Mouse (Mus musculus): ENCODE data around the gene Spout1. TPM values are rescaled to one million over a fixed set of nuclear protein-coding genes. Genes with fewer than 3 reads are reported as not detected.
A peak's percentile ranks its signal among the peaks of the same experiment; 100 is the strongest.
"Not testable (repeated sequence)": the region's sequence is repeated elsewhere in the genome, so short reads cannot be mapped to it uniquely, and the experiment has no call there.

Gene Spout1
- total RNA-seq, 2 experiments from 2014 or later = 25.1 to 26.2 TPM

GRCm38 (mm10) chr2:30132801-30133612, 45.3 kb downstream of the Spout1 start:
- DNase-seq (ENCODE audit: low spot score in 2 of 2) = no peak

DNA sequence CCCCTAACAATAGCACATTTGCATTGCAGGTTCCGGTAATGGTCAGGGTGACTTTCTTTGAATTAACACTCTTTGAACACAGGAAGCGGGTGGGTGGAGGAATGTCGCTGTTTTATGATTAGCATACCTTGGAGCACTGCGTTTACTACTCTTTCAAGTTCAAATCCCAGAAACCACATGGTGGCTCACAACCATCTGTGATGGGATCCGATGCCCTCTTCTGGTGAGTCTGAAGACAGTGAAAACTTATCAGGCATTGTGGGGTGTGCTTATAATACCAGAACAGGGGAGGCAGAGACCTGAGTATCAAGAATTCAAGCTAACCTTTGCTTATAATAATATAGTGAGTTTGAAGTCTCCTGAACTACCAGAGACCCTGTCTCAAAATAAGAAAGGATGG, 47.0 kb downstream of the Spout1 start:
- DNase-seq (ENCODE audit: low spot score in 2 of 2) = not testable (repeated sequence)

- no peak for DNase-seq (ENCODE audit: low spot score in 2 of 2)
These were observed 48.1 kb downstream of the Spout1 start for GRCm38 (mm10) chr2:30130156-30130555.

DNA sequence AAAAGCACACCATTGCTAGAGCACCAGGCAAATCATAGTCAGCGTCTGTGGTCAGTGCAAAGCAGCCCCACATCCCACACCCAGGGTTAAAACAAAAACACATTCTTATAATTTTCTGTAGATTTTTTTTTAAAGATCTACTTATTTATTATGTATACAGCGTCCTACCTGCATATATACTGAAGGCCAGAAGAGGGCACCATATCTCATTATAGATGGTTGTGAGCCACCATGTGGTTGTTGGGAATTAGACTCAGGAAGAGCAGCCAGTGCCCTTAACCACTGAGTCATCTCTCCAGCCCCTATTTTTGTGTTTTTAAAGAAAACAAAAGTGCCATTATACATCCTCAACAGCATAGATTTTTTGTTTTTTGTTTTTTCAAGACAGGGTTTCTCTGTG, 49.5 kb downstream of the Spout1 start:
- no peak for DNase-seq (ENCODE audit: low spot score in 2 of 2)

DNA sequence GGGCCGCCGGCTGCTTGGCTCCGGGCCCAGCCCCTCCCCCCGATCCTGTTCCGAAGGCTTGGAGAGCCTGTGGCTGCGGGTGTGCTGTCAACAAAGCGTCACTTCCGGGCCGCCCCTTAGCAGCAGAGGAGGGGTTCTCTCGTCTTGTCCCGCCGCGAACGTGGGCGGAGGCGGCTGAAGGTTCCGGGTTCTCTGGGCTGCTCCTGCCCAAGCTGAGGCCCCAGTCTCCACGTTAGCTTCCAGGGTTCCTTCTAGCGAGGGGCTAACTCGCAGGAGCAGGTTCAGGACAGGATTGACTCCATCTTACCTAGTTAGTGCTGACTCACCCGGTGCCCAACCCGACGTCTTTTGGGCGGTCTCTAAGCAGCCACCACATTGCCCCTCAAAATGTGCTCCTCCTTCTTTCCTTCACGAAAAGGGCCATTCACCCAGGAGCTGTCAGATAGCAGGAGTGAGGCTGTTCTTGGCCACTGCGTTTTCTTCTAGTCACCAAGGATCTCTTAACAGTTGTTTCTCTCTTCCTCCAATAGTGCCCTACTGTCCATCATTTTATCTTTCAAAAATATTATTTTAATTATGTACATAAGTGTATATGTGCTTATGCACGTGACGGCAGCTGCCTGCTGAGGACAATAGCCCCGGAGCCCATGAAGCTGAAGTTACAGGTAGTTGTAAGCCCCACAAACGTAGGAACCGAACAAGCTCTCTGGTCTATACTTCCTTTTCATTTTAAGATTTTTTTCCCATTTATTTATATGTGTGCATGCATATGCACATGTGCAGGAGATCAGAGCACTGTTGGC, 53.6 kb downstream of the Spout1 start, which contains the start of gene Zer1:
Gene Zer1, minus strand, starts transcription at position 114 of the 803 bp plus-strand sequence.
- DNase-seq (ENCODE audit: low spot score in 2 of 2) = peak; percentile 84 to 90

DNA sequence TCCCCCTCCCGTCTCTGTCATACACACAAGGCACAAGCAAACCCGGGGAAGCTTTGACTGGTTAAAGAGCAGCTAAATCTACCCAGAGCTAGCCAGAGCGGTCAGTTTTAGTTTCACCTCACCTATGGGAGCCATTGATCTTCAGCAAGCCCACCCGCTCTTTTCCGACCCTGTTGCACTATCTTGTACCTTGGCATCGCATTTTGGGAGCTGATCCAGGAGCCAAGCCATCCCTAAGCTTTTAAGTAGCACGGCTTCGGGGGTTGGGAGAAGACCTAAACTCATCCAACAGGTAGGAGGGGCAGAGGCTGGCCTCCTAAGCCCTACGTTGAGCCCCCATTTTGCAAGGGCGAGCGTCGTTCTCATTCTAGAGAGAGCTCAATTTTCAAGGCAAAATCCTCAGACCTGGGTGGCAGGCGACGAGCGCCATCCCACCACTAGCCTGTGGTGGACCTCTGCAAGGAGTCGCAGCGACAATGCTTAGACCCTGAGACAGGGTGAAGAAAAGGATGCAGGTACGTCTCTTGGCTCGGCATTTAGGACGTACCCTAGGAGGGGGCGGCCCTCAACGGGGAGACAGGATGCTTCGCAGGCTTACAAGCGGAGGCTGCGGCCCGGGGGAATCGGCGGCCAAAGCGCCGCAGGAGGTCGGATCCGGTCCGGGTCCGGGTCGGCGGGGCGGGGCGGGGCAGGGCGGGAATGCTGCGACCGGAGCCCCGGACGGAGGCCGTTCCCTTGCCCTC, 54.4 kb downstream of the Spout1 start:
- no peak for DNase-seq (ENCODE audit: low spot score in 2 of 2)

Other genes with a start within 250 kb of the Spout1 start
- 10 to 100 TPM; 41.4 to 44.6 TPM for gene Gle1, start 243.0 kb downstream of the Spout1 start, total RNA-seq (2021)
- 100 to 1,000 TPM; 230 to 284 TPM for gene Sptan1, start 212.9 kb downstream of the Spout1 start, total RNA-seq (2021)
- gene Wdr34, start 129.6 kb downstream of the Spout1 start, total RNA-seq (2021) = 10 to 100 TPM; 35.9 to 39.2 TPM
- 100 to 1,000 TPM; 326 to 328 TPM for gene Set, start 121.1 kb downstream of the Spout1 start, total RNA-seq (2021)
- gene Pkn3, start 100.8 kb downstream of the Spout1 start, total RNA-seq (2021) = 10 to 100 TPM; 11.4 to 12.4 TPM
- 10 to 100 TPM; 17.5 to 18.5 TPM for gene Zdhhc12, start 84.8 kb downstream of the Spout1 start, total RNA-seq (2021)
- 10 to 100 TPM; 55.4 to 56.2 TPM for gene Zer1, start 53.9 kb downstream of the Spout1 start, total RNA-seq (2021)
- 10 to 100 TPM; 66.6 to 68.6 TPM for gene Tbc1d13, start 44.7 kb downstream of the Spout1 start, total RNA-seq (2021)
- gene Endog, start 7.0 kb downstream of the Spout1 start, total RNA-seq (2021) = 10 to 100 TPM; 27.3 to 33.4 TPM
- 10 to 100 TPM; 19.9 to 21.6 TPM for gene Kyat1, start 27.4 kb upstream of the Spout1 start, total RNA-seq (2021)
- 10 to 100 TPM; 46.2 to 47.3 TPM for gene Lrrc8a, start 59.3 kb upstream of the Spout1 start, total RNA-seq (2021)
- gene Gm28035, start 62.1 kb upstream of the Spout1 start, total RNA-seq (2021) = 1 to 10 TPM; 1.3 TPM
- gene Phyhd1, start 87.7 kb upstream of the Spout1 start, total RNA-seq (2021) = 10 to 100 TPM; 15.4 to 16.6 TPM
- gene Gm28038, start 102.6 kb upstream of the Spout1 start, total RNA-seq (2021) = not detected
- 10 to 100 TPM; 36.0 to 36.5 TPM for gene Dolk, start 107.9 kb upstream of the Spout1 start, total RNA-seq (2021)
- gene Nup188, start 107.9 kb upstream of the Spout1 start, total RNA-seq (2021) = 10 to 100 TPM; 46.9 TPM
- 100 to 1,000 TPM; 106 to 107 TPM for gene Sh3glb2, start 180.9 kb upstream of the Spout1 start, total RNA-seq (2021)
- gene Miga2, start 185.8 kb upstream of the Spout1 start, total RNA-seq (2021) = 10 to 100 TPM; 65.1 to 71.1 TPM
- gene Dolpp1, start 213.8 kb upstream of the Spout1 start, total RNA-seq (2021) = 10 to 100 TPM; 25.9 to 33.9 TPM
- gene Crat, start 237.4 kb upstream of the Spout1 start, total RNA-seq (2021) = 10 to 100 TPM; 77.6 to 90.3 TPM
- 100 to 1,000 TPM; 165 to 169 TPM for gene Ptpa, start 237.6 kb upstream of the Spout1 start, total RNA-seq (2021)

Measured in adrenal gland, postnatal 4 days (tissue).